Mouse (Mus musculus): ENCODE data around the gene Gm28047.
A peak's percentile ranks its signal among the peaks of the same experiment; 100 is the strongest.

Gene Gm28047

DNA sequence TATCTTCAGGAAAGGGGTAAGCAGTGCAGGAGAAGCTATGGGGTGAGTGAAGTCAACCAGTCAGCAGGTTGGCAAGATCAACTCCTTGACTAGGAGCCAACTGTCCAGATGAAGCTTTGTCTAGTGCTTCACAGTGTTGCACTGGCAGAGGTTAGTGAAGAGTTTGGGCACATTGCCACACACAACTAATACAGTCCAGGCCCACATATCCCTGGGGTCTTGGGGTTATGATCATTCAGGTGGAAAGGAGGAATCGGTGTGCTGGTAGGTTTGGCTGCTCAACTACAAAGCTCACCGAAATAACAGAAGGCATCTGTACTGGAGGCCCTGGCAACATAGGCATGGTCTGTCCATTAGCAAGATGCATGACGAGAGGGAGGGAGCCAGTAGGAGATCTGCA is 77.4 kb downstream of the Gm28047 start:
- DNase-seq (ENCODE audit: low spot score) = peak; percentile 61

- DNase-seq (ENCODE audit: low spot score) = peak; percentile 86
Observed at GRCm38 (mm10) chr15:102546677-102547427, 78.0 kb downstream of the Gm28047 start.

DNA sequence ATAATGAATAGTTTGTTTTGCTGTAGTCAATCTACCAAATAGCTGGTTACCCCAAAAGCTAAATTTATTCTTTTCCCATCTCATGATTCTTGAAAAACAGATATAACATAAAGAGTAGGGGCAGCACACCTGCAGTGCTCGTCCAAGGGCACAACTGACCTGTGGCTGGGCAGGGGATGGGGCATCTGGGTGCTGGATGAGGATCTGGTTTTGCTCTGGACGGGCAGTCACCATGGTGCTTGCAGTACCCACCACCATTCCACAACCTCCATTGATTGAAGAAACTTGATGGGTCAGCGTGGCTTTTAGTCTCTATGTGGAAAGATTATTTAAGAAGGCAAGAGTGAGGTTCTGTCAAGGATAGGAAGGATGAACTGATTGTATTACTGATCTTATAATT is 78.6 kb downstream of the Gm28047 start:
- DNase-seq (ENCODE audit: low spot score) = no peak

- DNase-seq (ENCODE audit: low spot score) = no peak
Observed at GRCm38 (mm10) chr15:102544801-102545200, 80.1 kb downstream of the Gm28047 start.

DNA sequence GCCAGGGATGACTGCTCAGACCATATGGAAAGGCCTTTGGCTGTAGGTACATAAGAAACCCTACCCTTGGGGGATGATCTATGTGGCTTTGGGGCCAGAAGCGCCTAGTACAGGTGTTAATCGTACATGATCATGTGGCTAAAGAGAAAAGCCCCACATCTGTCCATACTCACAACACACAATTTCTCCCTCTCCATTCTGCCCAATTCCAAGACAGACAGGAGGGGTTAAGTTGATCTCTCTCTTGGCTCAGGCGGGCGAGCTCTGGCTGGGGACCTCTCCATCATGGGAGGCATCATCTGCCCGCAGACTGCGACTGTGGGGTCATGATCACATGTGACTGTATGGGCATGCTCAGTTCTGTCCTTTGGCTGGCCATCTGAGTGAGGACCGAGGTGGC is 90.9 kb downstream of the Gm28047 start:
- no peak for DNase-seq (ENCODE audit: low spot score)

- no peak for DNase-seq (ENCODE audit: low spot score)
Observed at GRCm38 (mm10) chr15:102532106-102532900, 92.6 kb downstream of the Gm28047 start.

DNA sequence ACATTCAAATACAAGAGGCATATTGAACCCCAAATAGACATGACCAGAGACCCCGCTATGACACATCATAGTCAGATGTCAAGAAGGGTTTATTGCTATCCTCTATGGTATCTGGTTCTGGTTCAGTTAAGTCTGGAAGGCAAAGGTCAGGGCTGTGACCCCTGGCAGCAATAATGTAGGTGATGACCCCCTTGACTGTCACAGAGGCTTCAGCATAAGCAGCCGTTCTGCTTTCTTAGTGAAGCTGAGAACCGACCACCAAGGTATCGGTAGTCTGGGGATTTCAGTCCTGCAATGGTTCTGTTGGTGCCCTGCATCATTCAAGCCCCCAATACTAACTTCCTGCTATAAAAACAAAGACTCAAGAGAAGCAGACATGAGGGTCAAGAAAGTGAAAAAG is 93.3 kb downstream of the Gm28047 start:
- DNase-seq (ENCODE audit: low spot score) = no peak

DNA sequence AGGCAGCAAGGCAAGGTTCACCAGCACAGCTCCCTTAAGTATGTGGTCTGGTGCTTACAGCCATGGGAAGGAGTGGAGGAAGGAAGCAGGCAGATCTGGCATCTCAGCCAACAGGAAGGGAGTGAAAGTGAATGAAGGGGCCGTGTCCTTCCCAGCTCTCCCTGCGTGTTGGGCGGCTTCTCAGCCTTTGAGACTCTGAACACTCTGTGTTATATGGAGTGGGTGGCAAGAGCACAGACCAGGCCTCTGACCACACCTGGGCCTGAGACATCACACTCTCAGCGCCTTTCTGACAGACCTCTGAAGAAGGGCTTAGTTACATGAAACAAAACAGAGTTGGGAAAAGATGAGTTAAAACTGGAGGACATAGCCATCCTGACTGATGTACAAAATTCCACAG is 94.3 kb downstream of the Gm28047 start:
- no peak for DNase-seq (ENCODE audit: low spot score)

DNA sequence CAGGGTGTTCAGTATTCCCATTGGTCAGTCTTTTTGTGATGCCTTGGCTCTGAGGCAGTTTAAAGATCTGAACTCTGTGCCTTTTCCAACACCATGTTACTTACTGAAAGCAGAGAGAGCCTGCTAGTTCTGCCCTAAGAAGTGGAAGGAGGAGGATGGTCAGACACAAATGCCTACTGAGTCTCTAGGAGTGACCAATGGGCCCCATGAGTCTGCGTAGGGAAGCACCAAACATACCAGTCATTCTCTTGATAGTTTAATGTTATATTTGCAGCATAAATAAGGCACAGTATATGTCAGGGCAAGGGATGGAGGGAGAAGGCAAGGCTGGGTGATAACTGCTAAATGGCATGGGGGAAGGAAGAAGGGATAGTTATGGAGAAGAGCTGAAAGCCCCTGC is 96.5 kb downstream of the Gm28047 start:
- DNase-seq (ENCODE audit: low spot score) = no peak

- no peak for DNase-seq (ENCODE audit: low spot score)
Observed at GRCm38 (mm10) chr15:102527936-102528335, 96.9 kb downstream of the Gm28047 start.

- DNase-seq (ENCODE audit: low spot score) = no peak
Observed at GRCm38 (mm10) chr15:102526111-102527002, 98.5 kb downstream of the Gm28047 start.

DNA sequence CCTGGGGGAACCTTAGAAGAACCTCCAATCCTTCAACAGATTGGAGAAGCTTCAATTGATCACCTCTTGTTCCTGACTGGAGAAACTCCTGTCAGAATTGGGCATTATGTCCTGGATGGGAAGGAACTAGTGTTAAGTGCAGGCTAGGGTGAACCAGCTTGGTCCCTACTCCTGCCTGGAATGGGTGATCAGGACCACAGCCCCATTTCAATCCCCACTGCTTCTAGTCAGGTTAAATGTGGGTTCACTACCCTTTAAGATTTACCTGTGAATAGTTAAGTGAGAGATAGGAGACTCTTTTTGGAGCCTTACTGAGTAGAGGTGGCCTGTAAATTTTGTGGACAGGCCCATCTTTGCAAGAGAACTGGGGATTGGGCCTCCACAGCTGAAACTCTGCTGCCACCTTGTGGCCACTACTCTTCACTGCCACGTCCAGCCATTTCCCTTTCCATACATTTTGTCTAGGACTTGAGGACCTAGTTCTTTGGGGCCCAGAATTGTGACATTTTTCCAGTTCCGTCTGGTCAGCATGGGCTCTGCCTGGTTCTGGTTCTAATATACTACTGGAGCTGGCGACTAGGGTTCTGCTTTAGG is 99.9 kb downstream of the Gm28047 start, which contains the start of gene Npff:
Npff (minus strand) TSS at position 51 of the 594 bp plus-strand sequence.
- peak; percentile 87 for DNase-seq (ENCODE audit: low spot score)

- DNase-seq (ENCODE audit: low spot score) = no peak
Observed at GRCm38 (mm10) chr15:102521480-102521879, 103.4 kb downstream of the Gm28047 start.

GRCm38 (mm10) chr15:102520416-102520815 is 104.5 kb downstream of the Gm28047 start:
- DNase-seq (ENCODE audit: low spot score) = no peak

DNA sequence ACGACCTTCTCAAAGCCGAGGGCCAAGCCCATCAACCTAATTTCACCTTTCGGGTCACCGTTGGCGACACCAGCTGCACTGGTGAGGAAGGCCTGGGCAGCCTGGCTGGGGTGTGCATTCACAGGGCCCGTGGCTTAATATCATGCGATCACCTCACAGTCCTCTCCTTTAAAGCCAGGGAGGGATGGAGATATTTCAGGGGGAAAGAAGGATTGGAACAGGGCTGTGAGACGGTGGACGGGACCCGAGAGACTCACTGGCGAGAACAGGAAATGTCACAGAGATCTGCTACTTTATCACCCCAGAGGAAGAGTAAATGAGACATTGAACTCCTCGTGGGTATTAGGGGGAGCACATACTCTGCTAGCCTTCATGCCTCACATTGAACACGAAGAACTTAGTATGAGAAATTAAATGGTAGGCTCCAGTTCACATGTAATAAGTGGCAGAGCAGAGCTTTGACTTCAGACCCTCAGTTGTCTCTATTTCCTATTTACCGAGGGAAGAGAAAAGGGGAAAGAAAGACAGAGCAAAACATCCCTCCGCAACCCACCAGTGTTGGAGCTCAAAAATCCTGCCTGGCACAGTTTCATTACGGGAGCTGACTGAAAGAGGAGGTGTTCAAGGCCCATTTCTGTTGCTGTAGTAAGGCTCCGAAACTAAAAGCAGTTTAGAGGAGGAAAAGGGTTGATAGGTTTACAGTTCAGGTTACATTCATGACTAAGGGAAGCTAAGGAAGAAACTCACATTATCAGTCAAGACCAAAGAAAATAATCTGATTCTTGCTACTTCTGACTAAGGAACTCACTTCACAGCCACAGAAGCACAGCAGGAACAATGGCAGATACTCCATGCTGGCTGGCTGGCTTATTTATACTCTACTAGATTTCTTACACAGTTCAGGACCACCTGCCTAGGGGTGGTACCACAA is 105.4 kb downstream of the Gm28047 start:
- DNase-seq (ENCODE audit: low spot score) = no peak

GRCm38 (mm10) chr15:102518859-102519201 is 106.0 kb downstream of the Gm28047 start:
- DNase-seq (ENCODE audit: low spot score) = no peak

- peak; percentile 100 for DNase-seq (ENCODE audit: low spot score)
Observed at GRCm38 (mm10) chr15:102517976-102518858, 106.7 kb downstream of the Gm28047 start, which contains the start of gene Tarbp2. Gene Tarbp2, plus strand, starts transcription at chr15:102518192.

DNA sequence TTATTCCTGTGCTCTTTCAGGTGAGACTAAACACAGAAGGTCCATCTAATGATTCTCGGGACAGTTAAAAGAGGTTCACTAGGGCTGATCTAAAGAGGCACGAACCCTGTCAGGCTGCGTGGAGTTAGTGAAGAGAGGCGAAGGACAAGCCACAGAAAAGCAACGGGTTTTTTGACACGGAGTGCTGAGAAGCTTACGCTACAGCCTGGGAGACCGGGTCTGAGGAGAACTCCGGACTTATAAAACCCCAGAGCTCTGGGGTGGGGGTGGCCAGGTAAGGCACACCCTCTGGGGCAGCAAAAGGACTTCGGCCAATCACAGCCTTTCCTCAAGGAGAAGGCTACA is 107.3 kb downstream of the Gm28047 start:
- no peak for DNase-seq (ENCODE audit: low spot score)

DNA sequence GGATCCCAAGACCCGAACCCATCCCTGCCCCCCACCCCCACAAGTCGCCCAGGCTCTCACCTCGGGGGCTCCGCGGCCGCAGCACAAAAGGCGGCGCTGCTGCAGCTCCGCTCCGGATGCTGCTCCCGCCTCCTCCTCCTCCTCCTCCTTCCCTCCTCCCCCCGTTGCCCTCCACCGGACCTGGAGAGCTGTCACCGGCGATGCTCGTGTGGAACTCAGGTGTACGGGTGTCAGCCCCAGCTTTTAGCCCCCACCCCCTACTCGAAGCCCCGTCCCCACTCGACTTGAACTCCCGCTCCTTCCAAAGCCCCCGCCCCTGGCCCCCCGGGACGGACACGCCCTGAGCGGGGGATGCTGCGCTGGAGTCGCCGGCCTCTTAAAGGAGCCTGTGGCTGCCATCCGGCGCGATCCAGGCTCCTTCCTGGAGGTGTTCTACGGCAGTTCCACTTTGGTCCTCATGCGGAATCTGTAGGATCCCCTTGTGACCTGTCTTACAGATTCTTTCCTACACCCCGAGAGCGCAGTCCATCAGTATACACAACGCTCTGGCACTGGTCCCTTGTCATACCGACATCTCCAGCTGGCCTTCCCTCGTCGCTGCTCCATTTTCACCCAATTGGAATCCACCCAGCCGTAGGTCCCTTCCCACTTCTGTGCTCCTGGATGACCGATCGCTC is 108.0 kb downstream of the Gm28047 start, which contains the start of gene Map3k12:
Map3k12 (minus strand) TSS at position 337 of the 677 bp plus-strand sequence.
- DNase-seq (ENCODE audit: low spot score) = peak; percentile 91

All from adipocyte (in vitro differentiated cells).